Mouse (Mus musculus) liver, adult 2 months (tissue): ENCODE measurements around the gene Nfs1.

Experiments used
- CTCF ChIP-seq: fragments of 200-500 bp; IDR thresholded peaks from 2 replicates; pipeline ENCODE4 v1.5.1; 2011; ENCODE audit warnings: low read depth, low read length, control low read depth
- POLR2A ChIP-seq: fragments of 200-500 bp; IDR thresholded peaks from 2 replicates; pipeline ENCODE4 v1.6.1; 2011; ENCODE audit warnings: low read length, control low read depth; ENCODE audit not compliant: insufficient read depth; ENCODE audit errors: extremely low read depth

DNA sequence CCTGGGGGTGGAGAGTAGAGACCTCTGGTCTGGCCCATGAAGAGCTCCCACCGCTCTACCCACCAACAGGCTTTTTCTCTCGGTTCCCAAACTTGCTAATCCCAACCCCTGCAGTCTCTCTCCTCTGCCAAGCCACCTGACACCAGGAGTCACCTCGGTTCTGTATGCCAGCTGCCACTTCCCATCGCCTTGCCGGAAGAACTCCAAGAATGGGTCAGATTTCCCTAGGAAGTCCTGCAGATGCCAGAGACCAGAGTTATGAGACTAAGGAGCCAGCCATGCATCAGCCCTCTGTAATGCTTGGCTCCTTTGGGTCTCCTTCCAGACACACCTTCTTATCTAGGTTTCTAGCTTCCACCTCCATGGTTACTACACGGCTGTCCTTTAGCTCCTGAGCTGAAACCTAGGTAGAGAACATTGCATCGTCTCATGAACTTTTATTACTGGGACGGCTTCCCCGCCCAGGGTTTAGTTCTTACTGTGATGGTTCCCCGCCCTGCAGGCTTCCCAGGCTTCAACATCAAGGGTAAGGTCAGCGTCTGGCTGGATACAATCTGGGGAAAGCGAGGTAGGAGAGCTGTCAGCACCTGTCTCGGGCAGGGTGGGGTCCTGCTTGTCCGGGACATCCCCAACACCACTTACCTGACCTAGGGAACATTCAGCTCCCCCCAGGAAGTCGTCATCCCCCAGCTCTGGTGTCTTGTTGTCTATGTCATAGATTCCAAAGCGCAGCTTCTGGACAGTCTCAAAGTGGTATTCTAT lies 65.4 kb downstream of the Nfs1 start:
- TF ChIP-seq CTCF (no peak), POLR2A (no peak)
